8 mouse cellular contexts compared by ENCODE assay signal in the genomic region with DNA sequence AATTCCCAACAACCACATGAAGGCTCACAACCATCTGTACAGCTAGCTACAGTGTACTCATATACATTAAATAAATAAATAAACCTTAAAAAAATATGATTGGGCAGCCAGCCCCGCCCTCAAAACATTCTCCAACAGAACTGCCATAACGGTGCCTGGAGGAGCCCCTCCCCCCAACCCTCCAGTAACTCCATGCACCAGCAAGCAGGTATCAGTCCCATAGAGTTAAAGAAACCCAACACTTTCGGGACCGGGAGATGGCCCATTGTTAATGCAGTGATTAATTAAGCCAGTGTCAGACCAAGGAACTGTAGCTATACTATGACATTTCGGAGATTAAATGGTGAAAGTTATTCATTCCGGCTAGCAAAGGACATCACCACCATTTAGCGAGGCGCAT. TPM values are rescaled to one million over a fixed set of nuclear protein-coding genes. Genes with fewer than 3 reads are reported as not detected.
DNase-seq lines count a peak whose midpoint lies in the region; ATAC-seq and TF ChIP-seq lines count a peak whose summit lies in the region.

No protein-coding gene starts in this region.

- H3K9ac ChIP-seq in hindbrain, embryonic 15.5 days = peak overlapping the region; percentile 65
- H3K9ac ChIP-seq in midbrain, postnatal 0 days (replicated peaks; ENCODE audit: low read length, poor library complexity, severe bottlenecking) = peak overlapping the region; percentile 77

- peak overlapping the region; percentile 85 for H3K27ac ChIP-seq in left cerebral cortex, adult 2 months
- H3K27ac ChIP-seq in embryonic facial prominence, embryonic 10.5 days (replicated peaks) = peak overlapping the region; percentile 89
- H3K27ac ChIP-seq in hindbrain, embryonic 15.5 days (replicated peaks) = peak overlapping the region; percentile 83
- H3K27ac ChIP-seq in midbrain, postnatal 0 days (ENCODE audit: low read depth, low read length) = no peak overlapping the region; the same call in 1 of the 2 replicates

- H3K27me3 ChIP-seq in embryonic facial prominence, embryonic 10.5 days (replicated peaks; ENCODE audit: low read depth, poor library complexity, severe bottlenecking) = no peaks in the 10 kb centered on the region
- no peaks in the 10 kb centered on the region for H3K27me3 ChIP-seq in hindbrain, embryonic 15.5 days
- no peaks in the 10 kb centered on the region for H3K27me3 ChIP-seq in midbrain, postnatal 0 days (ENCODE audit: insufficient read depth, low read length)

- DNase-seq in left cerebral cortex, adult 2 months (ENCODE audit: extremely low spot score in 1 of 2, low spot score in 2 of 2) = no peak
- no peak for DNase-seq in left cerebral cortex, adult 11 months (ENCODE audit: low spot score)
- no peak for DNase-seq in embryonic facial prominence, embryonic 10.5 days (ENCODE audit: low spot score)
- no peak for DNase-seq in midbrain, postnatal 0 days (ENCODE audit: low spot score)
- no peak for DNase-seq in embryo, embryonic 11 days
- DNase-seq in adrenal gland, adult 18-20 months (ENCODE audit: low spot score in 2 of 2) = no peak

- TF ChIP-seq CTCF in left cerebral cortex, adult 2 months (IDR thresholded peaks at IDR 0.05) = no peak
- no peak for TF ChIP-seq CTCF in midbrain, postnatal 0 days (IDR thresholded peaks at IDR 0.05)

- ATAC-seq in hindbrain, embryonic 15.5 days (ENCODE audit: low FRiP score, low read depth) = peak; percentile 10
- no peak for ATAC-seq in midbrain, postnatal 0 days (ENCODE audit: low FRiP score)
- no peak for ATAC-seq in megakaryocyte-erythroid progenitor cell, adult 5-6 weeks (replicated peaks; ENCODE audit: low FRiP score, low TSS enrichment, poor library complexity, severe bottlenecking)

- peak overlapping the region; percentile 95 for H3K4me3 ChIP-seq in left cerebral cortex, adult 2 months
- peak overlapping the region; percentile 93 for H3K4me3 ChIP-seq in embryonic facial prominence, embryonic 10.5 days
- H3K4me3 ChIP-seq in hindbrain, embryonic 15.5 days = peak overlapping the region; percentile 62
- H3K4me3 ChIP-seq in midbrain, postnatal 0 days (ENCODE audit: low read depth, low read length) = peak overlapping the region; percentile 77

- H3K36me3 ChIP-seq in embryonic facial prominence, embryonic 10.5 days (replicated peaks) = peaks cover 43% of the 10 kb centered on the region
- H3K36me3 ChIP-seq in hindbrain, embryonic 15.5 days = peaks cover 30% of the 10 kb centered on the region
- H3K36me3 ChIP-seq in midbrain, postnatal 0 days (ENCODE audit: insufficient read depth, low read length) = peaks cover 26% of the 10 kb centered on the region

- H3K4me1 ChIP-seq in embryonic facial prominence, embryonic 10.5 days = peaks cover 15% of the 10 kb centered on the region
- peaks cover 19% of the 10 kb centered on the region for H3K4me1 ChIP-seq in hindbrain, embryonic 15.5 days (replicated peaks)
- H3K4me1 ChIP-seq in midbrain, postnatal 0 days (ENCODE audit: insufficient read depth, low read length) = peaks cover 6% of the 10 kb centered on the region; the same call in 1 of the 2 replicates

- 20% methylated on average over 8 of the region's 8 CpGs for WGBS in embryonic facial prominence, embryonic 10.5 days
- 12% methylated on average over 8 of the region's 8 CpGs for WGBS in hindbrain, embryonic 15.5 days
- WGBS in midbrain, postnatal 0 days = 20% methylated on average over 8 of the region's 8 CpGs

- H3K9me3 ChIP-seq in embryonic facial prominence, embryonic 10.5 days = no peaks in the 10 kb centered on the region
- H3K9me3 ChIP-seq in hindbrain, embryonic 15.5 days = no peaks in the 10 kb centered on the region
- H3K9me3 ChIP-seq in midbrain, postnatal 0 days (ENCODE audit: low read length) = no peaks in the 10 kb centered on the region

- H3K4me2 ChIP-seq in hindbrain, embryonic 15.5 days = peak overlapping the region; percentile 75
- peak overlapping the region; percentile 57 for H3K4me2 ChIP-seq in midbrain, postnatal 0 days (ENCODE audit: low read depth, low read length, poor library complexity, severe bottlenecking)

- intact Hi-C loops in left cerebral cortex, adult 2 months (cut with DNase I) = loop anchor here (5.0 kb wide), 1 partner anchor 225 kb away; the partner anchor contains the start of gene Pwp2

RNA-seq across cellular contexts. Expression of gene Rrp1, which starts 1.0 kb away (rescaled TPM):
- total RNA-seq in left cerebral cortex, adult 2 months (2021) = 100 to 1,000 TPM; 339 to 348 TPM
- 358 and 365 TPM in 2 replicates for polyA plus RNA-seq in embryonic facial prominence, embryonic 10.5 days (2016; fragmentation: Nextera tagmentation; extraction: Ambion mirVana)
- 402 and 403 TPM in 2 replicates for polyA plus RNA-seq in hindbrain, embryonic 15.5 days (2015; fragmentation: Nextera tagmentation; extraction: Ambion mirVana)
- total RNA-seq in midbrain, postnatal 0 days (2014; rRNA removed) = 219 and 237 TPM in 2 replicates
- 439 and 462 TPM in 2 replicates for polyA plus RNA-seq in midbrain, postnatal 0 days (2015; fragmentation: Nextera tagmentation; extraction: Ambion mirVana)
- 100 to 1,000 TPM; 255 to 265 TPM for total RNA-seq in adrenal gland, adult 18-20 months (2021)
- 202 and 217 TPM in 2 replicates for total RNA-seq in megakaryocyte-erythroid progenitor cell, adult 5-6 weeks (2014; fragmentation: Nextera tagmentation)
- 450 and 532 TPM in 2 replicates for total RNA-seq in megakaryocyte-erythroid progenitor cell, adult 5-6 weeks (2017)

RNA-seq across cellular contexts. Expression of gene Cstb, which starts 13.6 kb away (rescaled TPM):
- 10 to 100 TPM; 41.0 to 41.7 TPM for total RNA-seq in left cerebral cortex, adult 2 months (2021)
- polyA plus RNA-seq in embryonic facial prominence, embryonic 10.5 days (2016; fragmentation: Nextera tagmentation; extraction: Ambion mirVana) = 142 and 149 TPM in 2 replicates
- 90.9 and 95.0 TPM in 2 replicates for polyA plus RNA-seq in hindbrain, embryonic 15.5 days (2015; fragmentation: Nextera tagmentation; extraction: Ambion mirVana)
- 89.2 and 104 TPM in 2 replicates for total RNA-seq in midbrain, postnatal 0 days (2014; rRNA removed)
- 126 and 131 TPM in 2 replicates for polyA plus RNA-seq in midbrain, postnatal 0 days (2015; fragmentation: Nextera tagmentation; extraction: Ambion mirVana)
- 100 to 1,000 TPM; 317 to 349 TPM for total RNA-seq in adrenal gland, adult 18-20 months (2021)
- total RNA-seq in megakaryocyte-erythroid progenitor cell, adult 5-6 weeks (2014; fragmentation: Nextera tagmentation) = 55.3 and 72.9 TPM in 2 replicates
- 28.9 and 35.7 TPM in 2 replicates for total RNA-seq in megakaryocyte-erythroid progenitor cell, adult 5-6 weeks (2017)

RNA-seq across cellular contexts. Expression of gene Pdxk, which starts 52.9 kb away (rescaled TPM):
- total RNA-seq in left cerebral cortex, adult 2 months (2021) = 100 to 1,000 TPM; 114 to 118 TPM
- polyA plus RNA-seq in embryonic facial prominence, embryonic 10.5 days (2016; fragmentation: Nextera tagmentation; extraction: Ambion mirVana) = 11.9 and 13.2 TPM in 2 replicates
- 46.5 and 49.8 TPM in 2 replicates for polyA plus RNA-seq in hindbrain, embryonic 15.5 days (2015; fragmentation: Nextera tagmentation; extraction: Ambion mirVana)
- 73.9 and 74.7 TPM in 2 replicates for total RNA-seq in midbrain, postnatal 0 days (2014; rRNA removed)
- 52.6 and 59.3 TPM in 2 replicates for polyA plus RNA-seq in midbrain, postnatal 0 days (2015; fragmentation: Nextera tagmentation; extraction: Ambion mirVana)
- total RNA-seq in adrenal gland, adult 18-20 months (2021) = 10 to 100 TPM; 25.8 to 35.9 TPM
- total RNA-seq in megakaryocyte-erythroid progenitor cell, adult 5-6 weeks (2014; fragmentation: Nextera tagmentation) = 19.2 and 20.1 TPM in 2 replicates
- total RNA-seq in megakaryocyte-erythroid progenitor cell, adult 5-6 weeks (2017) = 8.5 and 16.1 TPM in 2 replicates

RNA-seq across cellular contexts. Expression of gene Agpat3, which starts 59.6 kb away (rescaled TPM):
- 100 to 1,000 TPM; 246 to 255 TPM for total RNA-seq in left cerebral cortex, adult 2 months (2021)
- 32.8 and 39.8 TPM in 2 replicates for polyA plus RNA-seq in embryonic facial prominence, embryonic 10.5 days (2016; fragmentation: Nextera tagmentation; extraction: Ambion mirVana)
- polyA plus RNA-seq in hindbrain, embryonic 15.5 days (2015; fragmentation: Nextera tagmentation; extraction: Ambion mirVana) = 83.5 and 86.4 TPM in 2 replicates
- total RNA-seq in midbrain, postnatal 0 days (2014; rRNA removed) = 106 and 137 TPM in 2 replicates
- polyA plus RNA-seq in midbrain, postnatal 0 days (2015; fragmentation: Nextera tagmentation; extraction: Ambion mirVana) = 91.7 and 96.8 TPM in 2 replicates
- 100 to 1,000 TPM; 289 to 343 TPM for total RNA-seq in adrenal gland, adult 18-20 months (2021)
- total RNA-seq in megakaryocyte-erythroid progenitor cell, adult 5-6 weeks (2014; fragmentation: Nextera tagmentation) = 20.4 and 22.9 TPM in 2 replicates
- 11.6 and 23.9 TPM in 2 replicates for total RNA-seq in megakaryocyte-erythroid progenitor cell, adult 5-6 weeks (2017)
